Mouse (Mus musculus) Patski (cell line): ENCODE measurements around the gene Lhfp. TPM values are rescaled to one million over a fixed set of nuclear protein-coding genes. Genes with fewer than 3 reads are reported as not detected.

Experiments
- ATAC-seq: fragments of 100-300 bp; one replicate; pipeline ENCODE4 v1.8.0; 2021
- CTCF ChIA-PET: fragments of 350-600 bp; sonication (Branson Sonifier 250); formaldehyde crosslinking; loops from one replicate; lab custom pipeline; 2022; ENCODE audit warnings: inconsistent platforms; lab: Charles Lee
- POLR2A ChIA-PET: fragments of 350-600 bp; sonication (Branson Sonifier 250); formaldehyde crosslinking; loops from one replicate; lab custom pipeline; 2022; ENCODE audit warnings: antibody characterized with exemption, inconsistent platforms; lab: Charles Lee
- DNase-seq: peaks from one replicate; pipeline ENCODE4 v3.0.0-alpha.2; 2011; ENCODE audit warnings: low read depth, low spot score
- H3K27me3 ChIP-seq: fragments of 371-371 bp; one replicate; pipeline ENCODE4 v1.5.1; 2021
- CTCF ChIP-seq: fragments of 100-300 bp; IDR thresholded peaks from one replicate; pipeline ENCODE4 v1.5.1; 2021
- in situ Hi-C: fragments of 300-500 bp; cut with MboI; formaldehyde crosslinking; loops from 3 replicates; pipeline ENCODE4 v1.11.1; 2018; ENCODE audit warnings: low pct_unique_long_range_greater_than_20kb, mixed read lengths
- polyA plus RNA-seq: library from polyadenylated mRNA; unstranded; gene quantifications from one replicate; pipeline ENCODE4 v1.2.3, GENCODE M21; 2021

The Lhfp gene
- polyA plus RNA-seq, 1 experiment from 2014 or later = 589 TPM

GRCm38 (mm10) chr3:53200853-53201252, 159.5 kb downstream of the Lhfp start:
- no peak for ATAC-seq
- ChIA-PET CTCF (interaction anchor here (1.4 to 2.1 kb wide), 3 partner anchors 16 to 57 kb away, joined by 3 to 6 read pairs (median 3); no protein-coding TSS in a partner anchor), POLR2A (no interaction called here)
- no peak for TF ChIP-seq CTCF
- no peak for DNase-seq
- H3K27me3 ChIP-seq = no peaks in the 10 kb centered on the region
- in situ Hi-C loops = no loop called here

- CTCF ChIA-PET = interaction anchor here (1.4 to 2.1 kb wide), 3 partner anchors 9 to 57 kb away, joined by 3 to 6 read pairs (median 4); no protein-coding TSS in a partner anchor
- POLR2A ChIA-PET = interaction anchor here (1.7 kb wide), 1 partner anchor 9 kb away, joined by 4 read pairs; no protein-coding TSS in a partner anchor
- peak; percentile 77 for ATAC-seq
These were observed 160.3 kb downstream of the Lhfp start for GRCm38 (mm10) chr3:53201670-53202069.

DNA sequence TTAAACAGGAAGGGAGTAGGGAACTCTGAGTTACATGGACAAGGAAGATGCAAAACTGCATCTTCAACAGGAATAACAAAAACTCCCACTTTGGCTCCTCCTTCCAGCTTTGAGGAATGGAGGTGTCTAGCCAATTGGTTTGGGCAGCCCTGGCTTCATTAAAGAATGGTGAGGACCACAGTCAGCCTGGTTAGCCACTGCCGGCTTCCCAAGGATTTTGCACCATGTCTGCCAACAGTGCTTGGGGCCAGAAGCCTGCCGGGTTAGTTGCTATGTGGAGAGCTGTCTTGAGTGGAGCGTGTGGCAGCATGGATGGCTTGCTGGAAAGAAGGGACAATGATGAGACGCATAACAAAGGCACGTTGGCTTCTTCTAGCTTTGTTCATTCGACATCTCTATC, 160.9 kb downstream of the Lhfp start:
- ChIA-PET POLR2A (interaction anchor here (1.7 kb wide), 1 partner anchor 9 kb away, joined by 4 read pairs; no protein-coding TSS in a partner anchor), CTCF (interaction anchor here (1.6 kb wide), 2 partner anchors 9 to 13 kb away, joined by 4 read pairs; no protein-coding TSS in a partner anchor)
- ATAC-seq (no peak), DNase-seq (no peak)
- no peaks in the 10 kb centered on the region for H3K27me3 ChIP-seq
- in situ Hi-C loops = no loop called here
- TF ChIP-seq CTCF = no peak

More at GRCm38 (mm10) chr3:53201670-53202069, 160.3 kb downstream of the Lhfp start:
- no peaks in the 10 kb centered on the region for H3K27me3 ChIP-seq
- DNase-seq = peak; percentile 72
- TF ChIP-seq CTCF = no peak
- in situ Hi-C loops = no loop called here

GRCm38 (mm10) chr3:53202698-53203097, 161.4 kb downstream of the Lhfp start:
- no peak for TF ChIP-seq CTCF
- DNase-seq (no peak), ATAC-seq (no peak)
- CTCF ChIA-PET = interaction anchor here (0.6 to 1.6 kb wide), 4 partner anchors 10 to 118 kb away, joined by 3 to 4 read pairs (median 4); no protein-coding TSS in a partner anchor
- no peaks in the 10 kb centered on the region for H3K27me3 ChIP-seq
- POLR2A ChIA-PET = interaction anchor here (1.7 kb wide), 1 partner anchor 8 kb away, joined by 4 read pairs; no protein-coding TSS in a partner anchor
- in situ Hi-C loops = no loop called here

GRCm38 (mm10) chr3:53203656-53204055, 162.3 kb downstream of the Lhfp start:
- DNase-seq (no peak), ATAC-seq (no peak)
- H3K27me3 ChIP-seq = no peaks in the 10 kb centered on the region
- in situ Hi-C loops = no loop called here
- TF ChIP-seq CTCF = no peak
- POLR2A ChIA-PET = no interaction called here
- CTCF ChIA-PET = interaction anchor here (1.5 to 1.6 kb wide), 2 partner anchors 11 to 119 kb away, joined by 4 read pairs; no protein-coding TSS in a partner anchor

- no peaks in the 10 kb centered on the region for H3K27me3 ChIP-seq
- in situ Hi-C loops = no loop called here
- no peak for TF ChIP-seq CTCF
These were observed 163.1 kb downstream of the Lhfp start for GRCm38 (mm10) chr3:53204348-53204984.

DNA sequence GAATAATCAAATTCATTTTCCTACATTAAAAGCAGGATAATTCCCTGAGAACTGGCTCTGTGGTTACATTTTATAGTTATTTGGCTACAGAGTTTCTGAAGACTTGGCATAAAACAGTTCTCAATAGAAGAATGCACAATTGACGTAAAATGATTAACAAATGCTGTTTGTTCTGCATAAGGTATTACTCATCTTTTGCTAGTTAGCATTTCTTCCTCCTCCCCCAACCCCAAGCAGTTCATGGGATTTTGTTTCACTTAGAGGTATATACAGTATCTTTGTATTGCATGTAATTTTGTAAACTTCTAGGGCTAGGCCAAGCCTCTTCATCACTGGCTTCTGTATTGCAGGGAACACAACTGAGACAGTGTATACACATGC, 163.6 kb downstream of the Lhfp start:
- DNase-seq = no peak
- H3K27me3 ChIP-seq = no peaks in the 10 kb centered on the region
- POLR2A ChIA-PET = no interaction called here
- no peak for TF ChIP-seq CTCF
- CTCF ChIA-PET = interaction anchor here (1.0 to 1.9 kb wide), 3 partner anchors 10 to 29 kb away, joined by 3 to 4 read pairs (median 3); no protein-coding TSS in a partner anchor
- no peak for ATAC-seq
- in situ Hi-C loops = no loop called here

More at GRCm38 (mm10) chr3:53204348-53204984, 163.1 kb downstream of the Lhfp start:
- ATAC-seq = no peak
- CTCF ChIA-PET = interaction anchor here (1.8 to 1.9 kb wide), 2 partner anchors 9 to 29 kb away, joined by 3 to 4 read pairs; no protein-coding TSS in a partner anchor
- DNase-seq = no peak
- POLR2A ChIA-PET = no interaction called here

DNA sequence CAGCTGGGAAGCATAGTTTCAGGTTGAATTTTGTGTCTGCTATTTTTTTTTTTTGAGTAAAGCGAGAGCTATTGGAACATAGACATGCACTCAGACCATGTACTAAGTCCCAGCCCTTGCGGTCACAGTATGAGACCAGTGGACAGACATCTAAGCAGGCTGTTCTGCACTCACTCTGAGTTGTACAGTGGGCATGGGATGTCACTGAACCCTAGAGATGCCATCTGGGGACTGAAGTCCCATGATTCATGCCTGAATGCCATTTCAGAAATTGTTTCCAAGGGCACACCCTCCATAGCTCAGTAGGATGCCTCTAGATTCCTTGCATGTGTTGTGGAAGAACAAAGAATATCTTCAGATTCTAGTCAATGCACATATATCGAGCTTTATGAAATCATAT, 164.4 kb downstream of the Lhfp start:
- TF ChIP-seq CTCF = no peak
- ChIA-PET POLR2A (no interaction called here), CTCF (interaction anchor here (0.8 to 1.9 kb wide), 5 partner anchors 10 to 103 kb away, joined by 3 to 4 read pairs (median 3); no protein-coding TSS in a partner anchor)
- in situ Hi-C loops = no loop called here
- ATAC-seq (no peak), DNase-seq (no peak)
- H3K27me3 ChIP-seq = no peaks in the 10 kb centered on the region

DNA sequence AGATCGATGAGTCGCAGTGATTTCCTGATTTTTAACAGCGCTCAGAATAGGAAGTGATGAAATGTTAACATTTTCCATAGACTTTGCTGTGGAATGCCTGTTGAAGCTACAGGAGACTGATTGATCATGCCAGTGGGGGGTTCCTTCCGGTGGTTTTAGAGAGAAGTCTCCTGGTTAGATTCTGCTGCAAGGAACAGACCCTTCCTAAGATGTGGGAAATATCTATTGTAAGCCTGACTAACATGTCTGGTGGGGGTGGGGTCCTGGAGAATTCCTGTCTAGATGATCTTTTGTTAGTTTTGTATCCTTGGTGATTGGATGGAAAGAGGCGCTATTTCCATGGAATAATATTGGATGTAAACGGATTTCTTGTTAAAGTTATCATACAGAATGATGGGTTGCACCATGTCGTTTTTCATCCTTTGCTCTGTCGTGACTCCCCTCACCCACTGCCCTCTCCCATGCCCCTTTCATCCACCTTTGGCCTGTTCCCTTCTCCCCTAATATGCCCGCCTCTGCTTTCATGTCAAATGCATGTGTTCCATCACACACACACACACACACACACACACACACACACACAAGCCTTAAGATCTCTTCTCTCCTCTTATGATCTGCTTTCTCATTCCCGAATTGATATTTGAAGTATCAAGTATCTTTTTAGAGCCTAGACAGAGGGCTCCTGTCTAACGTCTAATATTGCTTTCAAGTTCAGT, 165.3 kb downstream of the Lhfp start:
- CTCF ChIA-PET = interaction anchor here (0.8 to 1.1 kb wide), 2 partner anchors 21 to 104 kb away, joined by 3 read pairs; no protein-coding TSS in a partner anchor
- in situ Hi-C loops = no loop called here
- DNase-seq (no peak), ATAC-seq (no peak)
- no peak for TF ChIP-seq CTCF
- no peaks in the 10 kb centered on the region for H3K27me3 ChIP-seq
- POLR2A ChIA-PET = no interaction called here

DNA sequence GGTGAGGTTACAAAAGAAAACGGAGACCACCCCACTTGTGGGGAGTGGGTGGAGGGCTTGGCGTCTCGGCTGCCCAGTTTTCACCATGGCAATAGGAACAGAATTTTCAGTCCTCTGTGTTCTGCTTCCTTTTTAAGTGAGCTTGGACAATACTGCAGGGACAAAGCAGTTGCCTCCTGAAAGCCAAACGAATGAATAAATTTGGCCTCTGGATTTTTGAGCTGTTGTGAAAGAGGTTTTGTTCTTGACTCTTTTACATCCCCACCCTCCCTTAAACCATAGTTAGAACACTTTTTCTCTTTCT, 165.8 kb downstream of the Lhfp start:
- no peak for TF ChIP-seq CTCF
- DNase-seq (no peak), ATAC-seq (no peak)
- in situ Hi-C loops = no loop called here
- CTCF ChIA-PET = interaction anchor here (0.8 kb wide), 1 partner anchor 17 kb away, joined by 3 read pairs; no protein-coding TSS in a partner anchor
- H3K27me3 ChIP-seq = no peaks in the 10 kb centered on the region
- POLR2A ChIA-PET = no interaction called here
